Mouse (Mus musculus) thymus, adult 2 months (tissue): ENCODE measurements around the gene Bpnt1. TPM values are rescaled to one million over a fixed set of nuclear protein-coding genes. Genes with fewer than 3 reads are reported as not detected.
"Not testable (repeated sequence)": the region's sequence is repeated elsewhere in the genome, so short reads cannot be mapped to it uniquely, and the experiment has no call there.

ENCODE experiments used
- DNase-seq: peaks from one replicate; pipeline ENCODE4 v3.0.0; 2021
- H3K27ac ChIP-seq: fragments of 200-500 bp; 2 replicates; pipeline ENCODE4 v1.5.1; 2012; ENCODE audit warnings: low read length, control low read depth; ENCODE audit not compliant: control insufficient read depth, insufficient read depth
- H3K27me3 ChIP-seq: fragments of 200-500 bp; 2 replicates; pipeline ENCODE4 v1.6.1; 2012; ENCODE audit warnings: mild to moderate bottlenecking, low read length, moderate library complexity, mixed read lengths; ENCODE audit not compliant: control insufficient read depth, insufficient read depth
- H3K36me3 ChIP-seq: fragments of 200-500 bp; 2 replicates; pipeline ENCODE4 v1.6.1; 2012; ENCODE audit warnings: mild to moderate bottlenecking, low read length, moderate library complexity; ENCODE audit not compliant: control insufficient read depth, insufficient read depth
- H3K4me1 ChIP-seq: fragments of 200-500 bp; replicated peaks from 2 replicates; pipeline ENCODE4 v1.6.1; 2012; ENCODE audit warnings: low read length; ENCODE audit not compliant: control insufficient read depth, insufficient read depth
- H3K4me3 ChIP-seq: fragments of 200-500 bp; 2 replicates; pipeline ENCODE4 v1.5.1; 2012; ENCODE audit warnings: mild to moderate bottlenecking, low read length, control low read depth, moderate library complexity; ENCODE audit not compliant: control insufficient read depth, insufficient read depth
- CTCF ChIP-seq: fragments of 200-500 bp; IDR thresholded peaks from 2 replicates; pipeline ENCODE4 v1.5.1; 2012; ENCODE audit warnings: mild to moderate bottlenecking, control low read depth, low read length, moderate library complexity, borderline replicate concordance; ENCODE audit not compliant: control insufficient read depth, poor library complexity, insufficient read depth; ENCODE audit errors: extremely low read depth
- POLR2A ChIP-seq: fragments of 200-500 bp; IDR thresholded peaks from 2 replicates; pipeline ENCODE4 v1.6.1; 2012; ENCODE audit warnings: mild to moderate bottlenecking, low read length, control low read depth, moderate library complexity; ENCODE audit not compliant: control insufficient read depth, poor library complexity, insufficient read depth; ENCODE audit errors: extremely low read depth
- WGBS: fragments of 180-500 bp; shearing (Covaris S2); methylation state at CpG from one replicate; pipeline ENCODE4 v1.1.7; 2018; 5-methylcytosine and 5-hydroxymethylcytosine counted together
- polyA plus RNA-seq: library from polyadenylated mRNA; depleted of rRNA; stranded (reverse); fragments of >200 nt; gene quantifications from 2 replicates; pipeline ENCODE4 v1.2.3, GENCODE M21; 2012

Bpnt1 gene
- polyA plus RNA-seq, 1 experiment = 14.0 TPM

GRCm38 (mm10) chr1:185307645-185308044 is 24.3 kb upstream of the Bpnt1 start:
- Histone ChIP-seq H3K27me3 (no peaks in the 10 kb centered on the region), H3K27ac (no peak overlapping the region), H3K4me3 (no peak overlapping the region), H3K4me1 (no peaks in the 10 kb centered on the region), H3K36me3 (peaks cover 5% of the 10 kb centered on the region; the same call in 1 of the 2 replicates)
- DNase-seq = no peak
- no peak for TF ChIP-seq POLR2A
- no peak for TF ChIP-seq CTCF
- WGBS = 96% methylated on average over 7 of the region's 7 CpGs

- Histone ChIP-seq H3K4me1 (no peaks in the 10 kb centered on the region), H3K4me3 (no peak overlapping the region), H3K36me3 (peaks cover 5% of the 10 kb centered on the region; the same call in 1 of the 2 replicates), H3K27ac (no peak overlapping the region), H3K27me3 (no peaks in the 10 kb centered on the region)
- 98% methylated on average over 2 of the region's 2 CpGs for WGBS
- no peak for DNase-seq
- TF ChIP-seq POLR2A (no peak), CTCF (no peak)
Measured at GRCm38 (mm10) chr1:185308334-185308733, 23.6 kb upstream of the Bpnt1 start.

- DNase-seq = no peak
- 93% methylated on average over 4 of the region's 4 CpGs for WGBS
- TF ChIP-seq CTCF (no peak), POLR2A (no peak)
- no peaks in the 10 kb centered on the region for H3K4me1 ChIP-seq
- H3K27me3 ChIP-seq = no peaks in the 10 kb centered on the region
- no peak overlapping the region for H3K4me3 ChIP-seq
- H3K36me3 ChIP-seq = peaks cover 11% of the 10 kb centered on the region; the same call in 1 of the 2 replicates
- H3K27ac ChIP-seq = no peak overlapping the region
Measured at GRCm38 (mm10) chr1:185308908-185309307, 23.0 kb upstream of the Bpnt1 start.

- 95% methylated on average over 9 of the region's 9 CpGs for WGBS
- Histone ChIP-seq H3K27me3 (no peaks in the 10 kb centered on the region), H3K4me1 (no peaks in the 10 kb centered on the region), H3K36me3 (peaks cover 22% of the 10 kb centered on the region), H3K4me3 (no peak overlapping the region), H3K27ac (no peak overlapping the region)
- no peak for TF ChIP-seq CTCF
- TF ChIP-seq POLR2A = no peak
- no peak for DNase-seq
Measured at GRCm38 (mm10) chr1:185311949-185312348, 20.0 kb upstream of the Bpnt1 start.

- WGBS = 98% methylated on average over 4 of the region's 4 CpGs
- H3K4me1 ChIP-seq = no peaks in the 10 kb centered on the region
- no peak for DNase-seq
- no peak overlapping the region for H3K4me3 ChIP-seq
- TF ChIP-seq POLR2A (no peak), CTCF (no peak)
- peaks cover 34% of the 10 kb centered on the region for H3K36me3 ChIP-seq
- H3K27me3 ChIP-seq = no peaks in the 10 kb centered on the region
- no peak overlapping the region for H3K27ac ChIP-seq
Measured at GRCm38 (mm10) chr1:185314546-185314945, 17.4 kb upstream of the Bpnt1 start.

- 96% methylated on average over 16 of the region's 16 CpGs for WGBS
- Histone ChIP-seq H3K4me3 (no peak overlapping the region), H3K27me3 (no peaks in the 10 kb centered on the region), H3K27ac (no peak overlapping the region), H3K4me1 (no peaks in the 10 kb centered on the region), H3K36me3 (peaks cover 42% of the 10 kb centered on the region)
- TF ChIP-seq CTCF (no peak), POLR2A (no peak)
- DNase-seq = no peak
Measured at GRCm38 (mm10) chr1:185315846-185316568, 15.9 kb upstream of the Bpnt1 start.

GRCm38 (mm10) chr1:185327754-185328345 is 4.1 kb upstream of the Bpnt1 start:
- not testable (repeated sequence) for DNase-seq, H3K27ac ChIP-seq, H3K27me3 ChIP-seq, H3K4me1 ChIP-seq, H3K4me3 ChIP-seq
- 56% methylated on average over 3 of the region's 3 CpGs for WGBS
- peaks cover 18% of the 10 kb centered on the region for H3K36me3 ChIP-seq
